Mouse (Mus musculus) retina, adult 2 months (tissue): ENCODE data around the gene Smyd3.

Experiments used
- DNase-seq: peaks from one replicate; pipeline ENCODE4 v3.0.0-alpha.2; 2012; ENCODE audit warnings: low read depth, low spot score

Gene Smyd3

DNA sequence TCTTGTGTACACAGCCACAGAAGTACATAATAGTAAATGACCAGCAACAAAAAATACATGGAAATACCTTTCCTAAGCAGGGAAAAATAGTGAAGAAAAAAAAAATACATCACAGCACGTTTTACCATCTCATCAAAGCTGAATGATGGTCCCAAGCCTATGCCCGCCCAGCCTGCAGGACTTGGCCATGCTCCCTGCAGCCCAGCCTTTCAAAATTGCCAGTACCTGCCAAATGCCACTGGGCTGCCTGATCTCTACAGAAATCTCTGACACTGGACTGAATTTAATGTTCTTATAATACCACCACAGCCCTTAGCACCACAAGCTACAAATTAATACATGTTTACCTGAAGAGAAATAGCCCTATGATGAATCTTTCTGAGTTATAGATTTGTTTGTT is 133.5 kb downstream of the Smyd3 start:
- DNase-seq = no peak

GRCm38 (mm10) chr1:179378102-179378501 is 139.7 kb downstream of the Smyd3 start:
- DNase-seq = no peak

DNA sequence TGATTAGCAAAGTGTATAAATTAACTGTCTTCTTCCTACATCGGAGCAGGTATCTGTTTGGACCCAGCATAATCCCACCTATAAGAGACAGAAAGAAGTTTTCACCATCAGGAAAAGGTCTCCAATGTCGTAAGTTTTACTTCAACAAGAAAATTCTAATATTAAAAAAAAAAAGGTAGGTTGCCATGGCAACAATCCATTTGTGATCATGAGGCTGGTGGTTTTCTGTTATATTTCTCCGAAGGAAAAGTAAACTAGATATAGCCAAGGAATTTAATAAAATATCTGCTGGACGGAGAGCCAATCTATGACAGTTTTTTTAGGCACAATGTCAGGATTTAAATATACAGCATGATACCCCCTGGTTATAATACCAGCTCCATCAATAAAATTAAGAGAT is 142.9 kb downstream of the Smyd3 start:
- DNase-seq = no peak

- DNase-seq = no peak
These were observed 143.9 kb downstream of the Smyd3 start for GRCm38 (mm10) chr1:179373911-179374310.

GRCm38 (mm10) chr1:179371191-179371590 is 146.7 kb downstream of the Smyd3 start:
- no peak for DNase-seq

DNA sequence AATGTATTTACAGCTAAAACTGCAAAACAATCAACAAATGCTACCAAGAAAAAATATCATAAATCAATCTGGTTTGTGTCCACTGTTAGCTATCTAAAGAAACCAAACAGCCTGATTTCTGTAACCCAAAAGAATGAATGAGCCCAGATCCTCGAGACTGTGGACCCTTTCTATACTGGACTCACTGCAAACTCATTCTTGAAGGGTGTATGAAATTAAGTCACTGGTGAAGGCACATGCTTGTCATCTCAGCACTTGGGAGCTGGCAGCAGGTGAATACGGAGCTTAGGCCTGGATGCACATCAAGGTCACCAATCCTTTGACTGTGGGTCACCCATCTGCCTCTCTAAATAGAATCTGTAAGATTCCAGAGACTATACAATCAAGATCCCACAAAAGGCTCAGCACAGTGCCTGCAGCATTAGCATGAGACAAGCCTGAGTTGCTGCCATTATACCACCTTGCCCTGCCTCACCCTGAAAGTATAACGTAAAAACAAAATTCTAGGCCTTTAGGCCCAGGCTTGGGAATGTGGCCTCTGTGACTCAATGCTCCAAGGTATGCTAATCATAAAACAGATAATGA is 149.3 kb downstream of the Smyd3 start:
- no peak for DNase-seq

GRCm38 (mm10) chr1:179361481-179362466 is 156.1 kb downstream of the Smyd3 start:
- DNase-seq = no peak

DNA sequence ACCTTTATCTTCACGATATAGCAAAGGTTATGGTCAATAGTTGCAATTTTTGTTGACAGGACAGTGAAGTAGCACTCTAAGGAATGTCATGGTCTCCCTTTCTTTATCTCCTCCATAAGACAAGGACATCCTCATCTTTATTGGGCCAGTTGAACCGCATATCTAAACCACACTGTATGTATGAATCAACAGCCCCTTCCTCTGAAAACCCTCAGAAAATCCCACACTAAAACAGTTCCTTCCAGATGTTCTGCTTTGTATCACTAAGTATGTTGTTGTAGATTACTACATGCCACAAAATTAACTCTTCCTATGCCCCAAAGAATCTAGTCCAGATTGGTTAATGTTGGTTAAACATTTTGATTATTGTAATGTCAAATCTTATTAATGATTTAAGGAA is 160.7 kb downstream of the Smyd3 start:
- no peak for DNase-seq

DNA sequence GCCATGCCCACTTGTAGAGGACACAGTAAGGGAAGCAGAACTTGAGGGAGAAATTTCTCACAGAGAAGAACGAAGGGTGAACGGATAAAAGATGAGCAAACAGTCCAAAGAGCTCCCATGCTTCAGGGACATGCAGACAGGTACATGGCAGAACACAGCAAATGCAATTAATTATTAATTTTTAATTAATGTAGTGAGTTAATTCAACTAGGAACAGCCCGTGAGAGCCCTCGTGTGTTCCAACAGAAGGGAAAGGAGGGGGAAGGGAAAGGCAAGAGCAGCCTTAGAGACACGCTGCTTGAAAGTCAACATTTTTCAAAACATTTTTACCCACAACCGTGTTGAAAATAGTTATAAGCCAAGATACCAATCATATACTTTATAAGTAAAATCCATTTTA is 163.6 kb downstream of the Smyd3 start:
- DNase-seq = no peak

DNA sequence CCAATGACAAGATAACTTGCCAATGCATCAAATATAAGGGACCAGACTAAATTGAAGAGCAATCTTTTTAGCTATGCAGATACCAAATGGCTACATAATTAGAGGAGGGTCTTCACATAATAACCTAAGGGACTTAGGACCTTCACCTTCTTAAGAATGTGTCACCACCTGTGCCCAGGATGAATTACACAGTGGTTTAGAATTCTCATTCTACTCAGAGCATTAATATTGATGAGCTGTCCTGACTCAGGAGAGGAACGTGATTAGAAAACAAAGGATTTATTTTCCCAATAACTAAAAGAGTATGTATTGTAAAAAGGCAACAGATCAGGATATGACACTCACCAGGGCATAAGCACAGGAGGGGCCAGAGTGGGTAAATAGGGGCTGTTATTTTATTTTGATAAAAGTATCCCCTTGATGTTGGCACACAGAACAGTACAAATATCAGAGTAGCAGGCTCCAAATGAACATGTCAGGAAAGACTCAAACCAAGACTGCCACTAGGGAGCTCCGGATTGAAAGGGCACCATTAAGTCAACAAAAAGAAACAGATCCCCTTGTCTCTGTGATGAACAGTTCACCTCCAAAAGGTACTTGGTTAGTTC is 172.4 kb downstream of the Smyd3 start:
- no peak for DNase-seq

- DNase-seq = no peak
These were observed 174.4 kb downstream of the Smyd3 start for GRCm38 (mm10) chr1:179343426-179343825.

GRCm38 (mm10) chr1:179341589-179341988 is 176.3 kb downstream of the Smyd3 start:
- DNase-seq = no peak

DNA sequence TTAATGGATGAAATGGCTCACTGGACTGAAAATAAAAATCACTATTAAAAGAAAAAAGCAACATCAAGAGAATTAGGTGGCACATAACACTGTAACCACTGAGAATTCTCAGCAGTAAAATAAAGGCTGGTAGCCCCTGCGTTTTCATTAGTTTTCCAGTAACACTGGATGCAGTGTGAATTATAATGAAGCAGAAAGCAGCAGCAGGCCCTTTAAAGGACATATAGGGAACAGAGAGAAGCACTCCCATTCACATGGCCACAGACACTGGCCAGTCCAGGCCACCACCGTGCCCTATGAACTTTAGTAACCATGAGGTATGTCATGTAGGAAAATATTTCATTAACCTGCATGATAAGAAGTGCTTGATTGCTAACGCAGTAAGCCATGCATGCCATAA is 178.8 kb downstream of the Smyd3 start:
- no peak for DNase-seq

DNA sequence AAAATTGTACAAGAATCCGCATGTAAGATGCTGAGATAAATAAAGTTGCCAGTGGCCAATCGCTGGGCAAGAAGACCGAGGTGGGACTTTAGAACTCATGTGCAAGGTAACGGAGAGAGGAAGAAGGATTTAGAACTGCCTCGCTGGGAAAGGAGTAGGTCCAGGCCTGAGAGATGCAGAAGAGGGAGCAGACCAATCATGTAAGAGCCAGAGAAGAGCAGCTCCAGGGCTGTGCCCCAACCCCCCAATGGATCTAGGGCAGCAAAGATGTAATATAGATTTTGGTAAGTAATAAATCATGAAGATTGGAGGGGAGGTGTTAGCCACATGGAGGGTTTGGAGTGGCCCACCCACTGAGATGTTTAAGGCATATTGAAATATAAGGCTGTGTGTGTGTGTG is 180.3 kb downstream of the Smyd3 start:
- no peak for DNase-seq

DNA sequence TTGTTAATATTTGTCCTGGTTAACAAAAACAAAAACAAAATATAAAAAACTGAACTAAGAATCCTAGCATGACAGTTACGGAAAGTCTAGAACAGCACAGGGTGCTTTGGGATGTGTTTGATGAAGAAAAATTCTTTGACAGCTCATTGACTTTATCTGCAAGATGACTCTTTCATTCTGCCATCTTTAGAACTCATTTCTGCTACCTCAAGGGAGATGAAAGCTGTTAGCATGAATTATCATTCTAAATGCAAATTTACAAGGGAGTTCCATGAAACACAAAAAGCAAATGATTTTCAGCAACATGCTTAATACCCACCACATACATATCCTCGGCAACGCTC is 190.9 kb downstream of the Smyd3 start:
- DNase-seq = no peak

DNA sequence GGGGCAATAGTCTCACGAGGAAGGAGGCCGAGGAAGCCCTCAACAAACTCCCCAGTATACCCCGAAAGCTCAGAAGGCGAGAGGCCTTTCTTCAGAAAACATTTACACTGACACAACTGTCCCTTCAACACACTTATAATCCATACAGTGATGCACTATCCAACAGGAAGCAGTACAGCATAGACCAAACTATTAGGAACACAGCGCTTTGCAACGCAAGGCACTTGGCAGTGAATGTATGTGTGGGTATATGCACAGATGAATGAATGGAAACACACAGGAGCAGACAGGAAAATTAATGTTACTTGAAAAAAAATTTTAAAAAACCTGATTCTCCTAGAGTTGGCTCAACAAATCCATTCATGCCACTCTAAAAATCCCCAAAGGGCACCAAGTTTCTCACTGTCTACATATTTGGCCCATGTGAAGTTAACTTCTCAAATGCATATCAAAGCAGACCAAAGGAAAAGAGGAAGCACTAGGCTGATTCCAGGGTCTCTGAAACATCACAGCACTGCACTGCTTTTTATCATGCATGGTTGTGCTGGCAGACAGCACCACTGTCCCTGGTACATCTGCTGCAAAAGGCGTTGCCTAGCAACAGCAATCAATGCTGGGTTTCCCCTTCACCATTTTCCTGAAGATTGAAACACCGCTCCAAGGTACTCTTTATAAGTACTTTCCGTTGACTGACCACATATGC is 191.4 kb downstream of the Smyd3 start:
- DNase-seq = no peak

- DNase-seq = no peak
These were observed 193.6 kb downstream of the Smyd3 start for GRCm38 (mm10) chr1:179324271-179324670.

DNA sequence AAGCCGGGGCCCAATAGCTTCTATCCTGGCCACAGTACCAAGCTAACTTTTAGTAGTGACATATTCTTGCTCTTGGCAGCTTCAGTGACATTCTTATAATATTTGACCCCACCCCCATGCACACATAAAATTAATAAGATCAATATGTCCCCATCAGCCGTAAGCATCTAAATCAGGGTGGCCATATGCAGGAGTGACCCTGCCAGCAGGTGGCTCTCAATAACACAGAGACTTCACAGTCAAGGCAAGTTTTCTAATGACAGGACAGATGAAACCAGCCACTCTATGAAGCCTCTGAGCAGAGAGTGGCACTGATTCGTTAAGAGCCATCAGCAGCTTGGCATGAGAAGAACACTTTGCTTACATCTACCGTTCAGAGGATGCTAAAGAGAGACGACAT is 204.2 kb downstream of the Smyd3 start:
- DNase-seq = no peak

GRCm38 (mm10) chr1:179309487-179309886 is 208.4 kb downstream of the Smyd3 start:
- no peak for DNase-seq

- no peak for DNase-seq
These were observed 215.2 kb downstream of the Smyd3 start for GRCm38 (mm10) chr1:179302446-179303230.

DNA sequence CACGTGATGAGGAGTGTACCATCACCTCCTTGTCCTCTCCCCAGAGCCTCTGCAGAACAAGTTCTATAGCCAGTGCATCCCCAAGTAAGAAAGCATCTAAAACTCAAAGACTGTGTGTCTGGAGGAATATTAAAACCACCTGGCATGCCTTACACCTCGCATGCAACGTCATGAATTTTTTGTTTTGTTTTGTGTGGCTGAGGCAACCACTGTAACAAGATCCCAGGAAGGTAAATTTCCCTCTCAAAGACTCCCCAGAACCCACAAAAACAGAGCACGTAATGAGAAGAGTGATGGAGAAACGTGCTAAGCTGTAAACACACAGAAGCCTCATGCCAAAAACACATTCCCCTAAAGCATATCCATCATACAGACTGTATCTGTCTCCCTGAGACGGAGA is 222.2 kb downstream of the Smyd3 start:
- no peak for DNase-seq
